Mouse (Mus musculus) E14TG2a.4 (cell line): Measurements from ENCODE around the gene Prickle4.

Experiments
- CTCF ChIP-seq: conservative IDR thresholded peaks from 2 replicates; pipeline ENCODE4 v1.5.1; 2014; ENCODE audit warnings: low read length
- NANOG ChIP-seq: IDR thresholded peaks from 2 replicates; pipeline ENCODE4 v1.6.1; 2014; ENCODE audit warnings: borderline replicate concordance, low read length, mixed read lengths

DNA sequence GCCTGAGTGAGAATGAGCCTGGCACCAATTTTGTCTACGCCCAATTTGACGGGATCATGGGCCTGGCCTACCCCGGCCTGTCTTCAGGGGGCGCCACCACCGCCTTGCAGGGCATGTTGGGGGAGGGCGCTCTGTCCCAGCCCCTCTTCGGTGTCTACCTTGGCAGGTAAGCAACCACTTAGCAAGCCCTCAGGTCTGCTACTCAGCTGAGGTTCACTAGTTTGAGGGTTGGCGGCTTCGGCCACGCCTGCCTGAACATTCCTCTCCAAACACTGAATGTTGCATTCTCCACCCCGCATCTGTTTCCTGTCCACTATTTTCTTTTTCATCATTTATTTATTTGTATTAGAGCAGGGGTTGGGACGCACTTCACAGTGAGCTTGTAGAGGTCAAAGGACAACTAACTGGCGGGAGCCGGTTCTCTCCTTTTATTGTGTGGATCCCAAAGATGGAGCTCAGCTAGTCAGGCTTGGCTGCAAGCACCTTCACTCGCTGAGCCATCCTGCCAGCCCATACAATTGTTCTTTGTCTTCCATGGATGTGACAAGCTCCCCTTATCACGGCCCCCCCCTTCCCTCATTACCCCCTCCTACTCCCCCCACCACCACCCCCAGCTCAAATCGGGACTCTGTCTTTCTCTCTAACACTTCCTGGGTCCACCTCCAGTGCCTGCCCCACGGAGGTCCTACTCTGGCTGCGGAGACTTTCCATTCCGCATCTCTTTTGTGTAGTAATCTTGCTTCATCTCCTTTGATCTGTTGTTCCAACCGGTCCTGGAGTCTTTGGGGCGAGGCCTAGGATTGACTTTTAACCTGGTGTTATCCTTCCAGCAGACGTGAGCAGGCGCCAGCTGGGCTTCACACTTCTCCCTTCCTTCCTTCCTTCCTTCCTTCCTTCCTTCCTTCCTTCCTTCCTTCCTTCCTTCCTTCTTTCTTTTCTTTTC is 36.4 kb upstream of the Prickle4 start:
- TF ChIP-seq CTCF = peak; percentile 69
- TF ChIP-seq NANOG = no peak
